Mouse (Mus musculus) lung, postnatal 25 days (tissue): Measurements from ENCODE around the gene A730009L09Rik.

ENCODE experiments used
- DNase-seq: peaks from one replicate; pipeline ENCODE4 v3.0.0; 2022; ENCODE audit warnings: low spot score

The A730009L09Rik gene

DNA sequence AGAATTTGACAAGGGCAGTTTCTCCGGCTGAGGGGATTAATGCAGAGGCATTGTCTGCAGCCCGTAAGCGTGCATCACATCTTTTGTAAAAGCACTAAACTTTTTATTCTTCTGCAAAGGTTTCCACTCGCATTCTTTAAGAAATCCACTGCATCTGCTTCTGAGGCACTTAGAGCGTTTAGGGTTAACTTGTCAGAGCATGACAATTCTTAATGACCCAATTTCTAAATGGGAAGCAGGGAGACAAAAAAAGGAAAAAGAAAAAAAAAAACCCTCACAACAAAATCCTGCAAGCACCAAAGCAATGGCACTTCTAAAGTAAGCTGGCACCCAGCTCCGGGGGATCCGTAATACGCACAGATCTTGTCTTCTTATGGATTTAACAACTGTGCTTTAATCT is at the start of gene A730009L09Rik:
Gene A730009L09Rik, plus strand, starts transcription at position 301 of the 400 bp plus-strand sequence.
- DNase-seq = no peak

DNA sequence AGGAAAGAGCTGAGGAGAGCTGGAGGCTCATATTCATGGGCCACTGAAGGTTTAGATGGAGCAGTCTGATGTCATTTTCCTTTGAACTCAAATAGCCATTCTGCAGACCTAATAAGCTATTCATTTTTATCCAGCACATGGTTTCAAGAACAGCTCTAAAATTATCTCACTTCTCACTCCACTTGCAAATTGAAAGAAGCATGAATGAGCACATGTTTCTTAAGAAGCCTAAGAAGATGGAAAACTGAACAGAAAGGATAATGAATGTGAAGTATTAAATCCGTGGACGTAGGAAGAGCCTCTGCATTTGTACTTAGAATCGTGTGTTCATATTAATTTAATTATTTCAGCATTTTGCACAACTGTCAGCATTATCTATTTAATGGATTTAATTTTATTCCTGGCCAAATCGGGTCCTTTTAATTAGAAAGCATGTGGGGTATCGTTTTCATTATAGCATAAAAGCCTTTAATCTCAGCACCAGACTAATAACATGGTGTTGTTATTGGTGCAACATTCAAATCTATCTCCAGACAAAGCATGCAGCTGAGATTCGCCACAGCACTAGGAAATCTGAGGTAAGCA is 49.2 kb upstream of the A730009L09Rik start:
- DNase-seq = no peak

DNA sequence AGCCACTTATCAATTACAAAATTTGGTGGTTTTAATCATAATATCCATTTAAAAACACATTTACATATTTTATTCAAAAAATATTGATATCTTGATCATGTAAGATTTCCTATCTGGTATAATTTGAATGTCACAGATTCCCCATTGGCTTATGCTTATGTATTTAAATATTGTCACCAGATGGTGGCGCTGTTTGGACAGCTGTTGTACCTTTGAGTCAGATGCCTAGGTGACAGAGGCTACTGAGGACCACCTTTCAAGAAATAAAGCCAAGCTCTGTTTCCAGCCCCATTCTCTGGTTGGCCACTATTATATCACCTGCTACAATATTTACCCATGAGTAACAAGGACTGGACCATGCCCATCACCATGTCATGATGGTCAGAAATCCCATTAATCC is 46.0 kb upstream of the A730009L09Rik start:
- no peak for DNase-seq

DNA sequence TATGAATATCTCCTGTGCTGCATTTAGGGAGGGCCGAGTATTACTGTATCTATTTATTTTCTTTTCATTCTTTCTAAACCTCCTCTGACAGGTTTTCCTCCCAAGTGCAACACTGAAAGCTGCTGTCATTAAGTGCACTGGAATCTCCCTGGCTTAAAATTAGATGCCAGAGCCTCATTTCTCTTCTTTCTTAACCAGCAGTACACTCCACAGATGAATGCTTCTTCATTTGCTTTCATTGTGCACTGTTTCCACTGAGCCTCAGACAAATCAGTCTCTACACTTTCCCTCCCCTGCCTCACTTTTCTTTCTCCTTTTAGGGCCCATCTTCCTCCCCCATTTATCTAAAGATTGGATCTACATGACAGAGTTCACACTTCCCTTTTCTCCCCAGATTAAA is 44.9 kb upstream of the A730009L09Rik start:
- DNase-seq = no peak

DNA sequence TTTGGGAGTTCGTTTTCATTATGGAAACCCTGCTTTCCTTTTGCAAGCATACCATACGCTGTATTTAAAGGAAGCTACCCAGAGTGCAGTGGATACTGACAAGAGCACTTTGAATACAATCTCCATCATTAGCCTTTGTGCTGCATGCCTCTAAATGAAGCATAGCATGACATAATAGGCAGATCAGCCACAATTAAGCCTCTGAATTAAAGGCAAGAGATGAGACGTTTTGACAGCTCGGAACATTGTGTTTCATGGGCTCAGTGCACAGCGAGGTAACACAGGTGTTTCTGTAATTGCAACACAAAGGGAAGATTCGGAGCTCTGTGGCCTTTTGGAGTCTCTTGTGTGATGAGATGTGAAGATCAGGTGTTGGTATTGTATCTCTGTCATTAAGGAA is 41.5 kb upstream of the A730009L09Rik start:
- no peak for DNase-seq

DNA sequence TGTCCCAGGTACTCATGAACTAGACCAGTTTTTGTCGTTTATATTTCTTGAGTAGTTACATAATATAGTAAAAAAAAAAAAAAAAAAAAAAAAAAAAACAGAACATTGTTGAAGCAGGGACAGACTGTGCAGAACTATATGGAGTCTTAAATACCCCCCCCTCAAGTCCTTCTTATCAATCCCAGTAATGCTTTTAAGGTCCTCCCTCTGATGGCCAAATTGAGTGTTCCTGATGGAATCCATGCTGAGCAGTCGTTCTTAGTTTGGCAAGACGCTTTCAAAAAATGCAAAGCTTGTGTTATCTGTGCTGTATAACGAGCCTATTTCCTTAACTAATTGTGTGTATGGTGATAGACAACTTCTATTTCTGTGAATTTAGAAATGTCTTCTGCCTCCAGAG is 40.2 kb upstream of the A730009L09Rik start:
- no peak for DNase-seq

DNA sequence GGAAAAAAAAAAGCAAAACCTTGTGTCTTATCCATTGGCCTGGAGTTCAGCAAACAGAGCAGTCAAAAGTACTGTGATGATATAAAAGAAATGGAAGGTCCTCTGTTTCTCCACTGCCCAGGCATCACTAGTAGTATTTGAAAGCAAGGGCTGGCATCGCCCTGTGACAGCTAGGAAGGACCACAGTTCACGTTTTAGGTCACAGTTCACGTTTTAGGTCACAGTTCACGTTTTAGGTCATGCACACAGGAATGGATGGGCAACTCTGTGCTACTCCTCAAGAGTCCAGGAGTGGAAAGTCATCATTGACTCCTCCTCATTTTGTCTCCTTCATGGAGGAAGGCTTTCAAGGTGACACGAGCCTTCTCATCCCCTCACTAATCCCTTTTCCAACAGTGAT is 38.0 kb upstream of the A730009L09Rik start:
- DNase-seq = no peak

DNA sequence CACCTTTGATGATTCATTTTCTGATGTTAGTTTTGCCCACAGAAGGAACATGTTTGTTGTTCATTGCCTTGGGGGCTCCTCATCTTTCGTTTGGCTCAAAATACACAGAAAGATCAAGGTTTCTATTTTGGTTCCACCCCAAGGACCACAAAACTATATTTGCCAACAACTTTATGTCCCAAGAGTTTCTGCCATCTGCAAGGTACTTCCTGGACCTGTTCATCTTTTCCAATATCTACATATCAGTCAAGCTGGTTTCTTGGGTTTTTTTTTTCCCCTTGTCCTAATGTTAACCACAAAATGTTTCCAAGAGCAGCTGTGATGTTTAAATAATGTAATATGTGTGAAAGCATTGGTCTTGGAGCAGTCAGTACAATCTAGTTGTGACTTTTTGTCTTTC is 37.4 kb upstream of the A730009L09Rik start:
- no peak for DNase-seq

DNA sequence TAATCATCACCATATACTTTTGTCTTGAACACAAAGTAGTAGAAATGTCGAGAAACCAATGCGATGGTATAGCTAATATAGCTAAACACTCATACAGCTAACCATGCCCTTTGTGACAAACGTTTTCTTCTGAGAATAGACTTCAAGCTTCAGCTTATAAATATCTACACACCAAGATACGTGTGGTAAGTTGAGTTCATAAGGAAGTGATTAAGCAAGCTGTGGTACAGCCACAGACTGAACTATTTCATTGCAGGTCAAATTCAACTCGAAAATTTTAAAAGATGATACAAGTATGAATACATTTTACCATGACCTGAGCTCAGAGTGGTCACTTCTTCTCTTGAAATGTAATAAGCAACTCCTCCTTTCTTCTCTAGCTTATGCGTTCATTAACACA is 37.0 kb upstream of the A730009L09Rik start:
- DNase-seq = no peak

DNA sequence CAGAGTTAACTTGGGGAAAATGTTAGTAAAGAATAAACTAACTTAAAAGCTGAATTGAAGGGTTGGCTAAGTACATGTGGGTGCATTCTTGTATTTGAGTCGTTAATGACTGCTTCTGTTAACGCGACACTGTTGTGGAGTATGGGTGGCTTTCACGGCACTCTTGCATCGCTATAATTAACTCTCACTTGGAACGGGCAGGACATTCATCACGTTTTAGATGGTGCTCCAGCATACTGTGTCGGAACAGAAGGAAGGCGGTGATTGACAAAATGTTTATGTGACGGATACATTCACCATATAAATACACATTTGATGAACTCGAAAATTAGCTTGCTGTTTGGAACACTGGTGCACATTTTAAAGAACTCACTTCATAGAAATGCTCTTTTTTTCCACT is 29.0 kb upstream of the A730009L09Rik start:
- DNase-seq = no peak

DNA sequence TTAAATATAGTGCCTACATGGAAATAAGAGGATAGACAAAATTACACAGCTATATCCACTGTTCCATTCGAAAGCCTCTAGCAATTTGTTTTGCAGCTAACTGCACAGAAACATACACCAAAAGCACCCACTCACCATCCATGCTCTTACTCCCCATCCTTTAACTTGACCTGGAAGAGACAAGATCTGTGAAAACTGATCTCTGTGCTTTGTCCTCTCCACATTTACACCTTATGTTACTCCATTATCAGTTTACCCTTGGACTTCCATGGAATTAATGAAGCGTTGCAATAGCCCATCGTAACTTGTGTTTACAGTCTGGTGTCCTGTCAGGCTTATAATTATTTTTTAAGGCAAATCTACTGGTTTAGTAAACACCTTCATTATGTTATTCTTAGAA is 20.1 kb upstream of the A730009L09Rik start:
- DNase-seq = no peak

DNA sequence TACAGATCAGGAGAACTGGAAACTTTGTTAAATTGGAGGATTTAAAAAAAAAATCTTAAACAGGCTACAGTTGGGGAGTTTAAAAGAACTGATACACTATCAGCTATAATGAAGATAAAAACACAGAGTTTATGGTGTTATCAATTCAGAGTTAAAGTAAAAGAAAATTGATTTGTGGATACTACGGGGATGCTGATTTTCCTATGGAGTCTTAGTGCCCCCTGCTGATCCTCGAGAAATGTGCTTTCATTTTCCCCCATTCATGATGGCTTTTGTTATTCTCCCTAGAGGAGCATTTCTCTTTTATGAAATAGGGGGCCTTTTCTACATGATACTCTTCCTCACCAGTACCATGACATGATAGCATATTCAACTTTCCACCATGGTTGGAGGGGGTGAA is 19.5 kb upstream of the A730009L09Rik start:
- DNase-seq = no peak

DNA sequence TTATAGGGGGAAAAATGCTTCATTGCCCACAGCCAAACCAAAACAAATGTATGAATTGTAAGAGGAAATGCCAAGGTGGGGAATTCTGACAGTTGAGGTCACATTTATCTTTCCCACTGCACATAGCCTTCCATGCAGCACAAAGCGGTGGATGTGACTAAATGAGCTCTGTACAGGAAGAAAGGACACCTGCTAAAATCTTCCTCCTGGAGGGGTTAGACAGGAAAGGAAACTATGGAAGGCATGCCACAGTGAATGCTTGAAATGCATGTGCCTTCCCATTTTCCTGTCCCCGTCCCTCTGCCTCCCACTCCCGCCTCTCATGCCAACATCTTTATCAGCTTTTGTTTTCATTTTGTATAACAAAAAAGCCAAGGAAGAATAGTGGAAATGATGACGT is 7.2 kb upstream of the A730009L09Rik start:
- DNase-seq = no peak

DNA sequence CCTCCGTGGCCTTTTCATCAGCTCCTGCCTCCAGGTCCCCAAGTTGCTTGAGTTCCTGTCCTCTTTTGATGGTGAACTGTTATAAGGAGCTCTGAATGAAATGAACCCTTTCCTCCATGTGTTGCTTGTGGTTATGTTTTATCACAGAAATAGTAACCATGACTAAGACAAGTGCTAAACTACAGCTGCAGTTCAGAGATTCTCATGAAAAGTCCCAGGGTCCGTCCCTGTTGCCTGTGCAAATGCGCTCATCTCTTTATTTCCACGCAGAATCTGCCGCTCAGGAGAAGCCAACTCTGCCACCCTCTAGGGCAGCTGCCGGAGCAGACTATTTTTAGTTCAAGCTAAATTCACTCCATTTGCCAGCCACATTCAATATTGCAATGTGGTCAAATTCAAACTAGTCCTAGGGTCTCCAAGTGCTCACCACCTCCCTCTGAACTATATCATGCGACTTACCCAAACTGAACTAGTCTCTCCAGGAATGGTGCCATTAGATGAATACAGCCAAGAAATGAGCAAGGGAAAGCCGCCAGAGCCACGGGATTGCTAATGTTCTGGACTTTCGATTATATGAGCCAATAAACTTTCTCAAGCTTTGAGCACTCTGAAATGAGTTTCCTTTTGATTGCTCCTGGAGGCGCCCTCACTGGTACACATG is 7.2 kb downstream of the A730009L09Rik start:
- no peak for DNase-seq

DNA sequence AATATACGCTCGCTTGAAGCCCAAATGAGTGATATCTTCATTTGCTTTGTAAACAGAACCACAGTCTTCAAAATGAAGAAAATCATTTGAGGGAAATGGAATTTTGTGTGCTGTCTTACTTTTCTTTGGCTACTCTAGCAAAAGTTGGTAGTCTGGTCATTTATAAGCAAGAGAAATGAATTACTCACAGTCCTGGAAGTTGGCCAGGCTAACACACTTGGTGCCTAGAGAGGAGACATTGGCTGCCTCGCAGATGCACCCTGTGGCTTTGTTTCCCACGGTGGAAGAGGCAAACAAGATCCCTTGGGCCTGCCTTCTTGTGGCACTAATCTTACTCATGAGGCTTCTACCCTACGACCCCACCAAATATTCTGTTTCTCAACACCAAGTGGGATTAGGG is 8.1 kb downstream of the A730009L09Rik start:
- DNase-seq = no peak

DNA sequence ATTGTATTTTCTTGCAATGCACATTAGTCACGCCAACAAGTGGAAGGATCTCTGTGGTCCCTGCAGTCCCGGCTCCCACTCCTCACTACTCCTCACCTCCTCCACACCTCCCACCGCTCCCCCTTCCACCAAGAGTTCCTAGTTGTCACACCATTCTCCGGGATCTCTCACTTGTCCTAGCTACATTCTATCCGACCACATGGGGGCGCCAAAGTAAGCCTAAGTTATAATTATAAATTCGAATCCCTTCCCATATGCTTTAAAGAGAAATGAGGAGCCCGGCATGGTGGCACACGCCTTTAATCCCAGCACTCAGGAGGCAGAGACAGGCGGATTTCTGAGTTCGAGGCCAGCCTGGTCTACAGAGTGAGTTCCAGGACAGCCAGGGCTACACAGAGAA is 12.5 kb downstream of the A730009L09Rik start:
- peak; percentile 4 for DNase-seq

DNA sequence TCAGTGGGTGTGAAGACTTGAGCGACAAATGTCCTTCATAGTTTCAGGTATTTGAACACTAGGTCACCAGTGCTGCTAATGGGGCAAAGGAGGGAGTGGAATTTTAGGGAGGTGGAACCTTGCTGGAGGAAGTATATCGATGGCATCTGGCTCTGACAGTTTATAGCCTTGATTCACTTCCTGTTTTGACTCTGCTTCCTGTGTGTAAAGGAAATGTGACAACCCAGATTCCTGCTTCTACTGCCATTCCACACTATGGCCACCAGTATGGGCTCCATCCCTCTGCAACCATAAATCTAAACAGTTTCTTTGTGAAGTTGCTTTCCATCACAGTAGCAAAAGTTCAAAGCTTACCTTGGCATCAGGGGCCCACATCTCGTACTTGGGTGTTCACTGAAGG is 17.9 kb downstream of the A730009L09Rik start:
- no peak for DNase-seq

DNA sequence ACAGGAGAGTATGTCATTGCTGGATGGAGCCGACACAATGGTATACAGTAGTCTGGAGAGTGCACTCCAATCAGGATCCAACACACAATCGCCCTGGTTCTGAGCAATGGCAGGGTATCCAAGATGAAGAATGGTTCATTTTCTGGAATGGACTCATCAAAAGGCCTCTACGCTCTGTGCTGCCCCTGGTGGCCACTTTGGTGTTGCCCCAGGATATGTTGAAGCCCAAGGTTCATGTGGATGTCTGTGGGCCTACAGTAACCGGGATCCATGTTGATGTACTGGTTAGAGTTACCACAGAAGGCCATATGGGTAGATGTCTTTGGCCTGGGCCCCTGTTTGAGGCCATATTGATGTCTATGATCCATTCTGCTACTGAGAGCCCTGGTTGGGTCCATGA is 31.1 kb downstream of the A730009L09Rik start:
- no peak for DNase-seq

DNA sequence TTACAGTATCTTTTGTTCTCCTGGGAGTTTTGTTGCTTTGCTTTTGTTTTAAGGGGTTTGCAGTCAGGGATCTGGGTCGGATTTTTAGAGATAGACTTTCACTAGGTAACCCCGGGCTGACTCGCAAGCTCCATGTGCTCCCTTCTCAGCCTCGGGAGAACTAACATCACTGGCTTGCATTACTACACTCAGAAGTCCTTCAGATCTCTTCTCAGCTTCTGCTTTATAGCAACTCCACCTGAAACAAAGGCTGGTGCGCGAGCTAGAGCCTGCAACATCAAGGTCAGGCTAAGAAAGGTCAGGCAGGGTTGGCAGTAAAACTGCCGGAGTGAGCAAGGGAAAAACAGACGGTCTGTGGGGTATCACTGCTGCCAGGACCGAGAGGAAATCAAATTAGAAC is 34.2 kb downstream of the A730009L09Rik start:
- no peak for DNase-seq

DNA sequence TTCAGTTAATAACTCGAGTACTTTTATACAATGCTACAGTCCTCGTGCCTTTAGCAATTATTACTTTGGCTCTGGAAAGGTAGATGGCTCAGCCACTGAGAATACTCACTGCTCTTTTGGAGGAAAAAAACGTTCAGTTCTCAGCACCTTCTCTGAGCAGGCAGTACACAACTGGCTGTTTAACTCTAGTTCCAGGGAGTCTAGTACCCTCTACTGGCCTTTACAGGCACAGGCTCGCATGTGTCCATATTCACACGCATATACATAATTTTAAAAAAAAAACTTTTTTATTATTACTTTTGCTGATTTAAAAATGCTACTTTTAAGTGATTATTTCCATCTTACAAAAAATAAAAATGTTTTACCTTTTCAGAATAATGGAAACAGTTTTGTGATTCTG is 35.5 kb downstream of the A730009L09Rik start:
- no peak for DNase-seq

DNA sequence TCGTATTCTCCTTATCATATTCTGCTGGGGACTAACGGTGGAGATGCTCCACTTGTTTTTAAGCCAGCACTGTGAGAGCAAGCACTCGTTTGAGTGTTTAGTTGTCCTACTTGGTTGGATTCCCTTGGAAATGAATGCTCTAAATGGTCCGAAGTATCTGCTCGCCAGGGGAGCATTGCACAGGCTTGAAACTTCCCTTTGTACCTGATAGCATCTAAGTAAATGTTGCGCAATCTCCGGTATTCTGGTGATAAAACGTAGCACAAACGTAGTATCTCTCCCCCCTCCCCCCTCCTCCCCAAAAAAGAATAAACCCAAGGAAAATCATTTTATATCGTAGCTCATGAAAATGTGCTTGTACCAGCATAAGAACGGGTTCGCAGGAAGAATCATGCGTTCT is 39.1 kb downstream of the A730009L09Rik start:
- DNase-seq = no peak

DNA sequence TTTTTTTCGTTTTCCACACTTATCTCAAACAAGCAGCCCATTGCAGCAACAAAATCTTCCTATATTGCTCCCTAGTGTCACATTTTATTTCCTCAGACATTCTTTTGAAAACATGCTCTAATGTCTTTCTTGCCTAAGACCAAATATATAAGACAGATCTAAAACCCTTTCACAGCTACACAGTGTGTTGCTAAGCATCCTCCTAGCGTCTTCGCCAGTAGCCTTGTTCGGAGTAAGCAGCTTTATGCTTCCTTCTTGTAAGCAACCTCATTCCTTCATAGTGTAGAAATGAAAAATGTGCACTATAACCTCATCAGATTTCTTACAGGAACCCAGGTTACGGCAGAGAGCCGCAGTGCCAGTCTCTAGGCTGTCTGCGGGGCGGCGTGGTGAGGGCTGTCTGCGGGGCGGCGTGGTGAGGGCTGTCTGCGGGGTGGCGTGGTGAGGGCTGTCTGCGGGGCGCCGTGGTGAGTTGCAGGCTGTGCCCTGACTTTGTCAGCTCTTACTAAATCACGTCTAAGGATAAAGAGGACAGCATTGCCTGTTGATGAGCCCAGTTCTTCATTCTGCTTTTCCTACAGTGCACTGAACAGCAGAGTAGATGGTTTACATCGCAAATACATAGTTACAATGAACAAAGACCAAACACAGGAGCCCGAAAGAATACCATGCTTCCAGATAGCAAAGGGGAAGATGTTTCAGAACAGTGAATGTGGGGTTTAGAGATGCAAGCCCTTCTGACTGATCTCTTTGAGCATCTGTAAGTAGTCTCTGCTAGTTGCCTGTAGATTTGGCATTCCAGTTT is 43.4 kb downstream of the A730009L09Rik start:
- no peak for DNase-seq

DNA sequence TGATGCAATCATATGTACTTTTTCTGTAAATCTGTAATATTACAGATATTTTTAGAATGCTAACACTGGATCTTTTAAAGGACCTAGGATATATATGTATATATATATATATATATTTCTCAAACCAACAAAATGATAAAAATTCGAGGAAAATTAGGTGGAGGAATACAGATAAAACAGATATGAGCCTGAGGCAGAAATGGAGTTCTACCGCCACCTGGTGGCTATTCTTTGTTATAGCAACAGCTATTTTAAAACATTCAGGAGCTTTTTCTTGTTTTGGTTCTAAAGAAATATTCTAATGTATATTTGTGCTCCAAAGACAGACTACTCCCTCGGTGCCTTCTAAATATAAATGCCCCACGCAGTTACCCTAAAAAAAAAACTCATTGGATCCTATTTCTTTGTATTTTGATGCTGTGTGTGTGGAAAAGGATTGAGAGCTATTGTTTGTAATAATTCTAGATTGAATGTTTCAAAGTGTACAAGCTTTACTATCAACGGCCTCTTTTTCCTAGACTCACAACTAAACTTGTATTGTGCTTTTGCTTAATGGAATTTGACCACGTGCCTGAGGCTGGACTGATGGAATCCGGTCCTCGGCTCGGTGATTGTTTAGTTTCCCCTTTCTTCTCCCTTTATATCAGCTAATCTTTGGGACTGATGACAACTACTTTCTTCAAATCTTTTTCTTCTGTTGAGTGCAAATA is 44.8 kb downstream of the A730009L09Rik start:
- no peak for DNase-seq
